Comparison of ENCODE assay signal across 8 mouse cellular contexts in the genomic region with DNA sequence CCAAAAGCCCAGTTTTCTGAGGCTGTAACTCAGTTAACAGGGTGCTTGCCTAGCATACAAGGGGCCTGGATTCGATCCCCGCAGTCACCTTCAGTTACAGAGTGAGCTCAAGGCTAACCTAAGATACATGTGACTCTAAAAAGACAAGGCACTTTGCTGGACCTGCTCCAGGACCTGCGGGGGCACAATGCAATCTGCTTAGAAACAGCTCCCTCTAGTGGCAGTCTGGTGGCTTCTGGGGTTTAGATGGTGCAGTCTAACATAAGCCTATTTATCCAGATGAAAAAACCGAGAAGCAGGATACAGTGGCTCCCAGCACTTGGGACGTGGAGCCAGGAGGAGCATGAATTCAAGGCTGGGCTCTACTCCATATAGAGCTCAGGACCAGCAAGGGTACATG. TPM values are rescaled to one million over a fixed set of nuclear protein-coding genes. Genes with fewer than 3 reads are reported as not detected.
A peak's percentile ranks its signal among the peaks of the same experiment; 100 is the strongest.
DNase-seq lines count a peak whose midpoint lies in the region; ATAC-seq and TF ChIP-seq lines count a peak whose summit lies in the region.

No protein-coding gene starts in this region.

- no peak overlapping the region for H3K4me2 ChIP-seq in forebrain, embryonic 11.5 days (ENCODE audit: low read depth, low read length, severe bottlenecking)
- no peak overlapping the region for H3K4me2 ChIP-seq in heart, postnatal 0 days (ENCODE audit: low read depth, low read length)
- no peak overlapping the region for H3K4me2 ChIP-seq in liver, postnatal 0 days (ENCODE audit: low read depth, low read length)

- H3K27me3 ChIP-seq in ES-Bruce4 (ENCODE audit: control insufficient read depth, insufficient read depth, low read length, poor library complexity, severe bottlenecking) = no peaks in the 10 kb centered on the region
- H3K27me3 ChIP-seq in forebrain, embryonic 11.5 days (ENCODE audit: control insufficient read depth, insufficient read depth, low read length) = no peaks in the 10 kb centered on the region
- H3K27me3 ChIP-seq in heart, postnatal 0 days (ENCODE audit: control insufficient read depth, insufficient read depth, low read length) = no peaks in the 10 kb centered on the region
- H3K27me3 ChIP-seq in liver, postnatal 0 days (ENCODE audit: insufficient read depth, low read length) = no peaks in the 10 kb centered on the region

- H3K4me3 ChIP-seq in ES-Bruce4 (ENCODE audit: low read depth, low read length) = no peak overlapping the region
- H3K4me3 ChIP-seq in forebrain, embryonic 11.5 days (ENCODE audit: low read depth, low read length) = no peak overlapping the region
- no peak overlapping the region for H3K4me3 ChIP-seq in heart, postnatal 0 days (ENCODE audit: low read depth, low read length)
- no peak overlapping the region for H3K4me3 ChIP-seq in liver, postnatal 0 days (ENCODE audit: low read depth, low read length)

- no peak overlapping the region for H3K9ac ChIP-seq in ES-Bruce4 (ENCODE audit: low read depth, poor library complexity, severe bottlenecking)
- H3K9ac ChIP-seq in forebrain, embryonic 11.5 days (ENCODE audit: low read length) = no peak overlapping the region
- no peak overlapping the region for H3K9ac ChIP-seq in heart, postnatal 0 days (replicated peaks; ENCODE audit: low read depth, low read length)
- no peak overlapping the region for H3K9ac ChIP-seq in liver, postnatal 0 days (replicated peaks)

- peaks cover 3% of the 10 kb centered on the region for H3K4me1 ChIP-seq in ES-Bruce4 (ENCODE audit: control insufficient read depth, insufficient read depth, low read length)
- H3K4me1 ChIP-seq in forebrain, embryonic 11.5 days (replicated peaks; ENCODE audit: control insufficient read depth, insufficient read depth, low read length) = no peaks in the 10 kb centered on the region
- H3K4me1 ChIP-seq in heart, postnatal 0 days (ENCODE audit: control insufficient read depth, insufficient read depth) = peaks cover 3% of the 10 kb centered on the region; the same call in 1 of the 2 replicates
- peaks cover 4% of the 10 kb centered on the region; the same call in 1 of the 2 replicates for H3K4me1 ChIP-seq in liver, postnatal 0 days (ENCODE audit: insufficient read depth)

- DNase-seq in brain, adult 2 months (ENCODE audit: low read depth, low spot score) = peak; percentile 96
- peak; percentile 86 for DNase-seq in forebrain, embryonic 11.5 days (ENCODE audit: low spot score)
- peak; percentile 85 for DNase-seq in heart, postnatal 0 days (ENCODE audit: low spot score)
- peak; percentile 87 to 92 for DNase-seq in kidney, postnatal 4 days
- peak; percentile 88 for DNase-seq in liver, postnatal 0 days
- DNase-seq in ovary, adult 18-20 months (ENCODE audit: low spot score) = peak; percentile 73
- DNase-seq in thymus, adult 18-20 months = peak; percentile 21 to 52

- H3K36me3 ChIP-seq in ES-Bruce4 (ENCODE audit: control insufficient read depth, insufficient read depth, low read length, poor library complexity, severe bottlenecking) = peaks cover 13% of the 10 kb centered on the region
- H3K36me3 ChIP-seq in forebrain, embryonic 11.5 days (ENCODE audit: control insufficient read depth, insufficient read depth, low read length) = peaks cover 4% of the 10 kb centered on the region; the same call in 1 of the 2 replicates
- peaks cover 64% of the 10 kb centered on the region for H3K36me3 ChIP-seq in heart, postnatal 0 days (replicated peaks; ENCODE audit: control insufficient read depth, insufficient read depth, low read length)
- peaks cover 60% of the 10 kb centered on the region for H3K36me3 ChIP-seq in liver, postnatal 0 days (replicated peaks; ENCODE audit: insufficient read depth, low read length)

- H3K27ac ChIP-seq in ES-Bruce4 (ENCODE audit: insufficient read depth, low read length) = no peak overlapping the region
- H3K27ac ChIP-seq in forebrain, embryonic 11.5 days (ENCODE audit: low read depth, low read length) = no peak overlapping the region
- H3K27ac ChIP-seq in heart, postnatal 0 days (ENCODE audit: low read depth) = peak overlapping the region; percentile 81
- no peak overlapping the region for H3K27ac ChIP-seq in liver, postnatal 0 days (ENCODE audit: low read depth)

- H3K9me3 ChIP-seq in ES-Bruce4 (replicated peaks; ENCODE audit: control insufficient read depth, insufficient read depth, low read length, poor library complexity, severe bottlenecking) = no peaks in the 10 kb centered on the region
- no peaks in the 10 kb centered on the region for H3K9me3 ChIP-seq in forebrain, embryonic 11.5 days (ENCODE audit: control insufficient read depth, low read length)
- H3K9me3 ChIP-seq in heart, postnatal 0 days (replicated peaks; ENCODE audit: control insufficient read depth, low read length) = no peaks in the 10 kb centered on the region
- H3K9me3 ChIP-seq in liver, postnatal 0 days (ENCODE audit: low read length) = no peaks in the 10 kb centered on the region

- WGBS in forebrain, embryonic 11.5 days = 35% methylated on average over 5 of the region's 5 CpGs
- 14% methylated on average over 5 of the region's 5 CpGs for WGBS in heart, postnatal 0 days
- 30% methylated on average over 5 of the region's 5 CpGs for WGBS in liver, postnatal 0 days (ENCODE audit: insufficient replicate concordance)

- TF ChIP-seq CTCF in ES-Bruce4 (IDR thresholded peaks at IDR 0.05; ENCODE audit: low read depth, low read length) = peak; percentile 93
- TF ChIP-seq CTCF in heart, postnatal 0 days (IDR thresholded peaks at IDR 0.05; ENCODE audit: low read depth) = peak; percentile 86
- peak; percentile 97 for TF ChIP-seq CTCF in liver, postnatal 0 days (IDR thresholded peaks at IDR 0.05; ENCODE audit: low read depth)

- peak; percentile 24; the same call in 1 of the 2 replicates for ATAC-seq in forebrain, embryonic 11.5 days (replicated peaks; ENCODE audit: low FRiP score)
- ATAC-seq in heart, postnatal 0 days (ENCODE audit: insufficient read depth, low read depth) = peak; percentile 76
- peak; percentile 47 for ATAC-seq in liver, postnatal 0 days

- TF ChIP-seq EP300 in ES-Bruce4 (IDR thresholded peaks at IDR 0.05; ENCODE audit: insufficient read depth, low read depth, low read length) = 0 out of 2 replicates have a peak, but pooled peaks have one; percentile 17
- 0 out of 2 replicates have a peak, but pooled peaks have one; percentile 48 for TF ChIP-seq EP300 in heart, postnatal 0 days (IDR thresholded peaks at IDR 0.05; ENCODE audit: low read depth)
- TF ChIP-seq EP300 in liver, postnatal 0 days (IDR thresholded peaks at IDR 0.05; ENCODE audit: low read depth) = no peak

- no peak for TF ChIP-seq POLR2A in ES-Bruce4 (IDR thresholded peaks at IDR 0.05; ENCODE audit: insufficient read depth, low read length)

RNA-seq across cellular contexts. Expression of a gene that starts 8.7 kb away (rescaled TPM):
- polyA plus RNA-seq in ES-Bruce4 (2011; ENCODE audit: insufficient read depth, insufficient read length, low read depth, missing spikeins) = 10.7 and 11.2 TPM in 2 replicates
- polyA plus RNA-seq in forebrain, embryonic 11.5 days (2014; fragmentation: Nextera tagmentation; extraction: Ambion mirVana) = 13.1 and 13.2 TPM in 2 replicates
- 46.4 and 98.1 TPM in 2 replicates for total RNA-seq in heart, postnatal 0 days (2014; rRNA removed; ENCODE audit: low replicate concordance)
- polyA plus RNA-seq in heart, postnatal 0 days (2015; fragmentation: Nextera tagmentation; extraction: Ambion mirVana) = 29.8 and 30.8 TPM in 2 replicates
- 6.1 and 7.4 TPM in 2 replicates for polyA plus RNA-seq in liver, postnatal 0 days (2015; fragmentation: Nextera tagmentation; extraction: Ambion mirVana)

RNA-seq across cellular contexts. Expression of a gene that starts 10.4 kb away (rescaled TPM):
- polyA plus RNA-seq in ES-Bruce4 (2011; ENCODE audit: insufficient read depth, insufficient read length, low read depth, missing spikeins) = 15.0 and 15.7 TPM in 2 replicates
- polyA plus RNA-seq in forebrain, embryonic 11.5 days (2014; fragmentation: Nextera tagmentation; extraction: Ambion mirVana) = 14.1 and 15.0 TPM in 2 replicates
- 10.6 and 28.9 TPM in 2 replicates for total RNA-seq in heart, postnatal 0 days (2014; rRNA removed; ENCODE audit: low replicate concordance)
- polyA plus RNA-seq in heart, postnatal 0 days (2015; fragmentation: Nextera tagmentation; extraction: Ambion mirVana) = 11.4 and 14.1 TPM in 2 replicates
- 23.1 and 25.0 TPM in 2 replicates for polyA plus RNA-seq in liver, postnatal 0 days (2015; fragmentation: Nextera tagmentation; extraction: Ambion mirVana)

RNA-seq across cellular contexts. Expression of a gene that starts 10.6 kb away (rescaled TPM):
- 10.7 and 12.1 TPM in 2 replicates for polyA plus RNA-seq in ES-Bruce4 (2011; ENCODE audit: insufficient read depth, insufficient read length, low read depth, missing spikeins)
- 10.1 and 10.2 TPM in 2 replicates for polyA plus RNA-seq in forebrain, embryonic 11.5 days (2014; fragmentation: Nextera tagmentation; extraction: Ambion mirVana)
- 0.93 and 2.8 TPM in 2 replicates for total RNA-seq in heart, postnatal 0 days (2014; rRNA removed; ENCODE audit: low replicate concordance)
- 3.3 and 3.4 TPM in 2 replicates for polyA plus RNA-seq in heart, postnatal 0 days (2015; fragmentation: Nextera tagmentation; extraction: Ambion mirVana)
- polyA plus RNA-seq in liver, postnatal 0 days (2015; fragmentation: Nextera tagmentation; extraction: Ambion mirVana) = 2.0 and 2.2 TPM in 2 replicates

RNA-seq across cellular contexts. Expression of a gene that starts 14.5 kb away (rescaled TPM):
- 0.88 and 1.6 TPM in 2 replicates for polyA plus RNA-seq in ES-Bruce4 (2011; ENCODE audit: insufficient read depth, insufficient read length, low read depth, missing spikeins)
- polyA plus RNA-seq in forebrain, embryonic 11.5 days (2014; fragmentation: Nextera tagmentation; extraction: Ambion mirVana) = not detected in 2 replicates
- 4.9 and 5.0 TPM in 2 replicates for total RNA-seq in heart, postnatal 0 days (2014; rRNA removed; ENCODE audit: low replicate concordance)
- polyA plus RNA-seq in heart, postnatal 0 days (2015; fragmentation: Nextera tagmentation; extraction: Ambion mirVana) = 0.18 and 0.25 TPM in 2 replicates
- 6.5 and 127 TPM in 2 replicates for polyA plus RNA-seq in liver, postnatal 0 days (2015; fragmentation: Nextera tagmentation; extraction: Ambion mirVana)

RNA-seq across cellular contexts. Expression of a gene that starts 24.6 kb away (rescaled TPM):
- 366 and 371 TPM in 2 replicates for polyA plus RNA-seq in ES-Bruce4 (2011; ENCODE audit: insufficient read depth, insufficient read length, low read depth, missing spikeins)
- 677 and 686 TPM in 2 replicates for polyA plus RNA-seq in forebrain, embryonic 11.5 days (2014; fragmentation: Nextera tagmentation; extraction: Ambion mirVana)
- total RNA-seq in heart, postnatal 0 days (2014; rRNA removed; ENCODE audit: low replicate concordance) = 175 and 320 TPM in 2 replicates
- 116 and 117 TPM in 2 replicates for polyA plus RNA-seq in heart, postnatal 0 days (2015; fragmentation: Nextera tagmentation; extraction: Ambion mirVana)
- polyA plus RNA-seq in liver, postnatal 0 days (2015; fragmentation: Nextera tagmentation; extraction: Ambion mirVana) = 243 and 277 TPM in 2 replicates

Comparison
In these comparisons a context has a peak if more than half of its experiments do, and no peak if none do; other contexts are left out.
1. DNase-seq: peak in every context shown above with its lines; median percentile 96 in brain, adult 2 months; 90 in kidney, postnatal 4 days; 88 in liver, postnatal 0 days; 86 in forebrain, embryonic 11.5 days; 85 in heart, postnatal 0 days; 73 in ovary, adult 18-20 months; 36 in thymus, adult 18-20 months.
2. ATAC-seq: peak in every context shown above with its lines; median percentile 76 in heart, postnatal 0 days; 47 in liver, postnatal 0 days; 24 in forebrain, embryonic 11.5 days.